Mouse (Mus musculus): ENCODE results near the gene Glycam1.
"Not testable (repeated sequence)": the region's sequence is repeated elsewhere in the genome, so short reads cannot be mapped to it uniquely, and the experiment has no call there.

Gene Glycam1

DNA sequence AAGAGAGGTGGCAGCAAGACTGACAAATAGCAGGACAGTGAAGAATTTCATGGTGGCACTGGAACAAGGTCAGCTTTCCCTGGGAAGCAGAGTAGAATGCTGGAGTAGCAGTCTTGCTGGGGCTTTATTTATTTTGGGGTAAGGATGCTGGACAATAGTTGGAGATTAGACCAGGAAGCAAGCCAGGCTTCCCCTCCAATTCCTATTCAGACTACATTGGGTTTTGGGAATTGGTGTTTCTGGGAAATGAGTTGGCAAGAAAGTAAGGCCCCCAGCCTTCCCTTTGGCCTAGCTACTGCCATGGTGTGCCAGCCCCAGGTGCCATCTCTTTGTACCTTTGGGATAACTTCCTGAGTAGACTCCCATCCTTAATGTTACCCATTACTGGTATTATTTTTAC, at the start of gene Glycam1:
TSS of gene Glycam1 (minus strand) at position 101 of the 400 bp plus-strand sequence.
- DNase-seq = no peak

DNA sequence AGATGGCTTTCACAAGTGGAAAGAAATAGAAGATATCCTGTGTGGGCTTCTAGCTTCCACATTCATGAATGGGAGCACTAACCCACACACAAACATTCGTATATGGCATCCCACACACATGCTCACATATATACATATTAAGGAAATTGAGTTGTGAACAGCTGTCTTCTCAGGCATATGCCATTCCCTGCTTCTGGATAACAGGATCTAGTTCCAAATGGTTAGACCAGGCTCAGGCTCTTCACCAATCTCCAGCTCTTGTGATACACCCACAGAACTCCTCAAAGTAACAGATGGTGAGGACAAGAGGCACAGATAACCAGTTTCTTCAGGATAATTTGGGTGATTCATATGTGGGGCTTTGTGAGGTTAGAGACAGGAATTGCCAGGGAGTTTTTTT, 39.6 kb upstream of the Glycam1 start:
- DNase-seq = no peak

- DNase-seq = no peak
These were observed 25.9 kb upstream of the Glycam1 start for GRCm38 (mm10) chr15:103590779-103591178.

GRCm38 (mm10) chr15:103587752-103588151, 22.9 kb upstream of the Glycam1 start:
- not testable (repeated sequence) for DNase-seq

DNA sequence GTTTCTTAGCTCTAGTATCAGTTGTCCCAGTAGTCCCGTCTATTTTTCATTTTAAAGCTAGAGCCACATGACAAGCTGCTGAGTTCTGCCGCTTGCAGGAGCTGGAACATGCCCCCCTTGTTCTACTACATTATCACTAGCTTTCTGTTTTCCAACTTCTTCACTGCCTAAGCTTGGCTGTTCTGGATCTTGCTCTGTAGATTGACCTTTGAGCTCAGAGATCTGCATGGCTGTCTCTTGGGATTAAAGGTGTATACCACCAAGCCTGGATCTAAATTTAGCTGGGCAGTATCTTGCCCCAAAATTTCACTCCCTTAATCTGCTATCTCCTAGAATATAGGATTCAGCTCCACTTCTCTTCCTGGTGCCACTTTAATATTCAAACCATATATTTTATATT, 21.0 kb upstream of the Glycam1 start:
- no peak for DNase-seq

GRCm38 (mm10) chr15:103552096-103552690, 12.7 kb downstream of the Glycam1 start:
- peak in 1 of 2 experiments; percentile 25 for DNase-seq

DNA sequence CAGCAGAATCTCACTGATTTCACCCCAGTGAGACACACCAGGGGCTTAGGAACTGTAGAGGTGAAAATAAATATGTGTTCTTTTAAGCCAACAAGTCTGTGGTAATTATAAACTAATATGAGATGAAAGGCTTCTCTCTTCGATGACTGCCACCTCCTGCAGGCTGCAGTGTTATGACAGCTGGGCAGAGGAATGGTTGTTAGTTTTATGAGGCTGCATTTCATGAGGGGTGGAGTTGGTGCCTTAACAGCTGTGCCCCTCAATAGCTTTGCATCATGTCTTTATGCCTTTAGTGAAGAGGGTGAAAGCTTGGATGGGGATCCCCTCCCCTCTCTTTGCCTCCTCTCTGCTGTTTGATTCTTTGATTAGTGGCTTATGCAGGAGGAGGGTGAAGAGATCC, 13.8 kb downstream of the Glycam1 start:
- DNase-seq = no peak

DNA sequence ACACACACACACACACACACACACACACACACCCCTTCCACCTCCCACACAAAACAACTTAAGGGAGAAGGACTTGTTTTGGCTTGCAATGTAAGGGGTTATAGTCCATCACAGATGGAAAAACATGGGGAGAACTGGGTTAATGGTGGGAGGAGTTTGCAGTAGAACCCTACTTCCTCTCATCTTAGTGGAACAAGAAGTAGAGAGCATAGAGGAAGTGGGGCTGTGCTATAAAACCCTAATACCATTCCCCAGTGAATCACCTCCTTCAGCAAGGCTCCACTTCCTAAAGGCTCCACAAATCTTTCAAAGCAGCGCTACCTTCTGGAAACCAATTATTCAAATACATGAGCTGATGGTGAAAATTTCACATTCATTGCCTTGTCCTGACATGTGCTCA, 15.4 kb downstream of the Glycam1 start:
- DNase-seq = no peak

- DNase-seq = no peak
These were observed 16.9 kb downstream of the Glycam1 start for GRCm38 (mm10) chr15:103547983-103548382.

DNA sequence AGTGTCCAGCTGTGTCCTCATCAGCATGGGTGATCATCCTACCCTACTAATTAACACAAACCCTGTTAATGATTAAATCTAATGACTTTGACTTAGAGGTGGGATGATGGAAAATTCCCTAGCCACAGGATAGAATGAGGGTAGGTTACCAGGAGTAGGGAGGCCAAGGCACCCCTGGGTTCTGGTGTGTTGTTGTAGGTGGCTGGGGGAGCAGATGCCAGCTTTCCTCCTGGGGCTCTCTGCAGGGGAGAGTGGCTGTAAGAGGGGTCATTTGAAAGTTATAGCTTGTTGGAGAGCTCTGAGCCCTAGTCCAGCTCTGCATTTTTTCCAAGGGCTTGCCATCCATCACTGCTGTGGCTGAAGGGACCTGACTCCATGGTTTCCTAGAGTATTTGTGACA, 22.4 kb downstream of the Glycam1 start:
- DNase-seq = no peak

- DNase-seq = no peak
These were observed 24.2 kb downstream of the Glycam1 start for GRCm38 (mm10) chr15:103540646-103541045.

GRCm38 (mm10) chr15:103539259-103539658, 25.6 kb downstream of the Glycam1 start:
- no peak for DNase-seq

DNA sequence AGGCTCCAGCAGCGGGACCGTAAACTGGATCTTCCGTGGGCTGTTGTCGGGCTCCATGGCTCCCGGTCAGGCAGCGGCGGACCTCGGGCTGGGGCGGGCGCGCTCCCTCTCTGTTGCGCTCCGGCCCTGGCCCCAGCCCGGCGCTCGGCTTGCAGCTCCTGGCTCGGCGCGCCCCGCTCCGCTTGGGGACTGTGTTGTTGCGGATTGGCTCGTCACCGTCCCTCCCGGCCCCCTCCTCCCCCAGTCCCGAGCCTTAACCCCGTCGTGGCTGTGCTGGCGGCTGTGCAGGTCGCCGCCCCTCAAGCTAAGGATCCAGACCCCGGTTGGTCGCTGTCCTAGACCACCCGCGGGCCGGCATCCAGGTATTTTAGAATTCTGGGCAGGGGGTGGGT, 27.1 kb downstream of the Glycam1 start, which contains the start of gene Ppp1r1a:
TSS of gene Ppp1r1a (minus strand) at position 182 of the 392 bp plus-strand sequence.
- DNase-seq = no peak

- DNase-seq = no peak
These were observed 27.7 kb downstream of the Glycam1 start for GRCm38 (mm10) chr15:103537011-103537821.

GRCm38 (mm10) chr15:103536456-103536855, 28.4 kb downstream of the Glycam1 start:
- no peak for DNase-seq

DNA sequence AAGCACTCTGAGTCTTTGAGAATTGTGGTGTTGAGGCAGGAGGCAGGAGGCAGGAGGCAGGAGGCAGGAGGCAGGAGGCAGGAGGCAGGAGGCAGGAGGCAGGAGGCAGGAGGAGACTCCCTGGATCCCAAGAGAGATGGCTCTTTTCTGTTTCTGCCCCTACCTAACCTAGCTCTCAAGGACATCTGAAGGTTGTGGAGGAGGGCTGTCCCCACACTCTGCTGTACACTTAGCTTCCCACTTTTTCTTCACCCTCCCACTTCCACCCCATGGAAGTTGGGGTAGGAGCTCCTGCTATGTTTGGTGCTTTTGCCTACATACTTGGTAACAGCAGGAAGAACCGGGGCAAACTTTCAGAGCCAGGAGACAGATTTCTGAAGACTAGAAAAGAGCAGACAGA, 29.1 kb downstream of the Glycam1 start:
- no peak for DNase-seq

DNA sequence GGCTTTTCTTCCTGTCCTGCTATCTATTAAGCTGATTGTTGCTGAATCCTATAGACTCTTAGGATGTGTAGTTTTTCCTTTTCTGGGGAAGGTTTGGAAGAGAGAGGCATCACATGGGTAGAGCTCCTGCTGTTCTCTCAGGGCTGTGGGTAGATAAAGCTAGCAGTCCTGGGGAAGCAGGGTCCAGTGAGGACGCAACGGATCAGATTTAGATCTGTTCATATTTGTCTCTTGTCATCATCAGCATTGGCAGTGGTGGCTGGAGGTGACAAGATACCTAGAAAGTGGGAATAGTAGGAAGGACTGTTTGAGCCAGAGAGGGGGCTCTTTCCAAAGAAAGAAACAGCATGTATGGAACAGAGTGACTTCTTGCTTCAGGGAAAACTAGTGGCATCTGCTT, 29.9 kb downstream of the Glycam1 start:
- no peak for DNase-seq

DNA sequence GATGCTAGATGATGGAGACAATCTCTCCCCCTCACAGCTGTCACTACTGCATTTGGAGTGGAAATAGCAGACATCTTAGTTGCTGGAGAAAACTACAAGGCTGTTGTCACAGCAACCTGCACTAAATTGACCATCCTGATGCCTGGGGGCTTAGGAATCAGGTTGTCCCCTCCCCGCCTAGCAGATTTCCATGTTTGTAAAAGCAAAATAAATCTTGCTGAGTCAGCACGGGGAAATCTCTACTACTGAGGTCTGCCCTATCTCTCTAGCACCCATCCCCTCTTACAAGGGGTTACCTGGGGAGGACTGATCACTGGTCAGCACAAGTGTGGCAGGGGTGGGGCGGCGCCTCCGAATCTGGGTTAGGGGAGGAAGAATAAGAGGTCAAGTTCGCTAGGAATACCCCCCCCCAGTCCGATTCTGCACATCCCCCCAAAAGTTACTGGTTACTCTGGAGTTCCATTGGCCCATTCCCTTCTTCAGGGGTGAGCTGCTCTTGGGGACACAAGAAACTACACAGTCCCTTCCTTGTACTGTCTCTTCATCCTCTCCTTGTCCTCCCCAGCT, 30.7 kb downstream of the Glycam1 start:
- DNase-seq = no peak

DNA sequence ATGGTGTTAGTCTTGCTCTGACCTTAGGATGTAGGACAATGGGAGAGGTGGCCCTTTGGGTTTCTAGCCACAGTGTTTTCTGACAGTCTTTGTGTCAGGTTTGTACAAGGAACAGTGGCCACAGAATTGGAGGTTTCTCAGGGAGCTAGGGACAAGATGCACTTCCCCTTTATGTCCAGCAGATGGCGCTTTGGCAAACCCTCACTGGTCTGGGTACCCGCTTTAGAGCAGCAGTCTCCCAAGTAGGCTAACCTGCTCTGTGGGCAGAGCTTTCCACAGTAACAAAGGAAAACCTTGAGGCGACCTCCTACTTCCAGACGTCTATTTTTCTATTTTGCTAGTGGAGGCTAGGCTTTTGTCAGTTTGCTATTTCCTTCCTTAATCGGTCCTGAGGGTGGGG, 34.5 kb downstream of the Glycam1 start:
- peak; percentile 23 to 35 for DNase-seq

GRCm38 (mm10) chr15:103523156-103523555, 41.7 kb downstream of the Glycam1 start:
- DNase-seq = no peak

GRCm38 (mm10) chr15:103522458-103523099, 42.3 kb downstream of the Glycam1 start:
- DNase-seq = peak; percentile 30 to 48

DNA sequence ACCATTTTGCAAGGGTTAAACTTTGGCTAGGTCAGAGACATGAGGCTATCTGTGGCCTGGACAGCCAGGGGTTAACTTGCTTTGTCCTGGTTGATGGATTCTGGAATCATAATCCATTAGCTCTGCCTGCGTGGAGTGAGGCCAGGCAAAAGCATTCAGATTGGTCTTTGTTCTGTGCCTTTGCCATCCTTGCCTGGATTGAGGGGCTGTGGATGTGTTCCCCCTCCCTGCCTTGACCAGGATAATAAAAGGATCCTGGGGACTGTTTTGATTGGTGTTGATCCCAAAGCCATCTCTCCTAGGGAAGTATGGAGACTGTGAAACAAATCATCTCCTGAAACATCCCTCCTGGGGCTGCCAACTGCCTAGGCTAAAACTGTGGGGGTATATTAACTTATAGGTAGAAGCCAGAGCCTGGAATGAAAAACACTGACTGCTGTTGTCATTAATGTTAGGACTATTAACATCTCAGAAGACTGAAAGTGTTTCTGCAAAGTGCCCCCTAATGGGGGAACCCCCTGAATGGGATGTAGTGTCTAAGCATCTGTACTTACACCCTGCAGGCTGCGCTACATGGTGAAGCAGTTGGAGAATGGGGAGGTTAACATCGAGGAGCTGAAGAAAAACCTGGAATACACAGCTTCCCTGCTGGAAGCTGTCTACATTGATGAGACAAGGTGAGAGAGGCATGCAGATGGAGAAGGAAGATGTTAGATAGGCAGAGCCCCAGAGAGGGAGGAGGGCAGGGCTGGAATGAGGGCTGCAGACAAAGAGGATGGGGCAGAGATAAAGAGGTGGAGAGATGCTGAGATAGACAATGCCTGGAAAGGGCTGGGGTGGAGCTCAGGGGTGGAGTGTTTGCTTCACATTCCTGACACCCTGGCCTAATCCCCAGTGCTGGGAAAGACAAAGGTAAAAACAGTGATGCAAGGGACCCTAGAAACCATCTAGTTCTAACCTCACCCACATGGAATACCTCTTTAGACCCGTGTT, 45.2 kb downstream of the Glycam1 start:
- DNase-seq = no peak
